Mouse (Mus musculus): ENCODE data around the gene Ppp1r1a.

The Ppp1r1a gene

GRCm38 (mm10) chr15:103514119-103514518, 23.7 kb downstream of the Ppp1r1a start:
- DNase-seq (ENCODE audit: low spot score), result peak; percentile 66

- DNase-seq (ENCODE audit: low spot score), result no peak
Measured at GRCm38 (mm10) chr15:103513621-103514031, 24.2 kb downstream of the Ppp1r1a start.

DNA sequence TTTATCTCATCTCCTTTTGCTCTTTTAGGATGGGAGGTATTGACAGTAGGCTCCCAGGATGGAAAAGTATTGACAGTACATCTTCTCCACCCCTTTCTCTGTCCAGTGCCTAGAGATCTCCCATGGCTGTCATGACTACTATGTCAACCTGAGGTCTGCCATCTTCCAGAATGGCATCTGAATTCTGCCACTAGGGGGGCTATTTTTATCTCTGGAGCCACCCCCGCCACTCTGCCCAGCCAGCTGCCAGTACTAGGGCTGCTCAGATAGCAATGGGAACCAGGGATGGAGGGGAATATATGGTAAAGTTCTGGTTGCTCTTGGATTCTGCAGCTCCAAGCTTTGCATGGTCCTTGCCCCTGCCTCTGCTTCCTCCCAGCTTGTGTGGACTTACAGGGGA, 26.2 kb downstream of the Ppp1r1a start:
- no peak for DNase-seq (ENCODE audit: low spot score)

- no peak for DNase-seq (ENCODE audit: low spot score)
Measured at GRCm38 (mm10) chr15:103509317-103509716, 28.5 kb downstream of the Ppp1r1a start.

GRCm38 (mm10) chr15:103503660-103504059, 34.1 kb downstream of the Ppp1r1a start:
- DNase-seq (ENCODE audit: low spot score), result no peak

DNA sequence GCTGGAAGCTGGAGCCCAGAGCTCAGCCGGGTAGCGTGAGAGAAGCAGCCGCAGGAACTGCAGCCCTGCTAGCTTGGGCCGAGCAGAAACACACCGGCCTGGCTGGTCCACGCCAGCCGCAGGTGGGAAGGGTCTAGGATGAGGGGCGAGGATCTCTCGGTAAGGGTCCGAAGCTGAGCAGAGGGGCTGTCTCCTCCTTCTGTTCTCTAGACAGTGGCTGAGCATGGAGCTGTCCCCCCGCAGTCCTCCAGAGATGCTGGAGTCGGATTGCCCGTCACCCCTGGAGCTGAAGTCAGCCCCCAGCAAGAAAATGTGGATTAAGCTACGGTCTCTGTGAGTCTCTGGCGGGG, 34.6 kb downstream of the Ppp1r1a start:
- no peak for DNase-seq (ENCODE audit: low spot score)

- DNase-seq (ENCODE audit: low spot score), result peak; percentile 55
Measured at GRCm38 (mm10) chr15:103502435-103503250, 35.2 kb downstream of the Ppp1r1a start, which contains the start of gene Pde1b. Pde1b (plus strand) TSS chr15:103503034.

DNA sequence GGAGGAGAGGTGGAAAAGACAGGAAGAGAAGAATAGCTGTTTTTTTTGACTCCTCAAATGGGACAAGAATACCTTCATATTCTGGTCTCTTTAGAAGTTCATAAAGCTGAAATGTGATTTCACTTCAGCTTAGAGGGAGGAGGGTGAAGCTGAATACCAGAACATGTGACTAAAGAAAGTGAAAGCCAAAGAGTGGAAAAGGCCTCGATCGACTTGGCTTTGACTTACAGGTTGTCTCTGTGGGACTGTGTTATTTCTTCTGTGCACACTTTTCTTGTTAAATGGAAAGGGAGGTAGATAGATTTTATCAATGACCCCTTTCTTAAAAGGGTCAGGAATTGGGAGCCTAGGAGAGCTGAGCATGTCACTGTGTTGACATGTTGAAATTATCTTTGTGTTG, 36.6 kb downstream of the Ppp1r1a start:
- DNase-seq (ENCODE audit: low spot score), result no peak

GRCm38 (mm10) chr15:103500723-103501122, 37.1 kb downstream of the Ppp1r1a start:
- DNase-seq (ENCODE audit: low spot score), result no peak

- no peak for DNase-seq (ENCODE audit: low spot score)
Measured at GRCm38 (mm10) chr15:103498157-103498556, 39.6 kb downstream of the Ppp1r1a start.

- DNase-seq (ENCODE audit: low spot score), result no peak
Measured at GRCm38 (mm10) chr15:103496204-103497140, 41.3 kb downstream of the Ppp1r1a start.

- DNase-seq (ENCODE audit: low spot score), result no peak
Measured at GRCm38 (mm10) chr15:103488336-103488735, 49.5 kb downstream of the Ppp1r1a start.

- no peak for DNase-seq (ENCODE audit: low spot score)
Measured at GRCm38 (mm10) chr15:103486658-103487057, 51.1 kb downstream of the Ppp1r1a start.

- DNase-seq (ENCODE audit: low spot score), result no peak
Measured at GRCm38 (mm10) chr15:103485106-103485505, 52.7 kb downstream of the Ppp1r1a start.

DNA sequence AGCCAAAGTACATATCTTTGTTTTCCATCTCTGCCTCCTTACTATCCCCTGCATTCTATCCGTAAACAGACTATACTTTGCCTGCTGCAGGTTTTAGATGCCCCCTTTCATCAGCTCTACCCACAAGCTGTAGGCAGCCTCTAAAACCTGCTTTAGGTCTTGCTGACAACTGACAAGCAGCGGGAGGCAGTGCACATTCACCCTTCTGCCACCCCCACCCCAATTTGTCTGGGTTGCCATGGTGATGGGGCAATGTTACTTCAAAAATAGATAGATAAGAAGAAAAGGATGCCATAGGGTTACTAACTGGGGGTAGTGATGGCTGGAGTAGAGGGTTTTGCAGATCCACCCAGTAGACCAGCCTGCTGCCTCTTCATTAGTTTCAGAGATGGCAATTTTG, 53.3 kb downstream of the Ppp1r1a start:
- DNase-seq (ENCODE audit: low spot score), result no peak

DNA sequence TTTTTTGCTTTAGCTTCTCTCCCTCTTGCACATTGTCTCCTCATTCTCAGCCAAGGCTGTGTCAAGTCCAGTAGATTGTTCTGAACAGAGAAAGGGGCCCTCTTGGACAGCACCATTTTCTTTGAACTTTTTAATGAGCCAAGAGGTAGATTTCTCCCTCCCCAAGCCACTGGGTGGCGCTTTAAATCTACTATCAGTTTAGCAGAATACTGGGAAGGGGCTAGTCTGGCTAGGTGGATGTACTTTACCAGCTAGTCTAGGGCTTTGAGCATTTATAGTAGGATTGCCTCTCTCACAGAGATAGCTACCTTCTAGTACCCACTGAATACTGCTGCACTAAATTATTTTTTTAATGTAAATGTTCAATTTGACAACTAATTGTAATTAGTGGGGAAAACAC, 55.3 kb downstream of the Ppp1r1a start:
- no peak for DNase-seq (ENCODE audit: low spot score)

All from left cerebral cortex, adult 11 months (tissue).